Mouse (Mus musculus): ENCODE measurements at regions not wholly inside any gene's neighbourhood (a gene's known extent, or its start where the extent isn't known, plus 50 kb on each side); places are given as distances from the start of the nearest gene placed in this dataset.

DNA sequence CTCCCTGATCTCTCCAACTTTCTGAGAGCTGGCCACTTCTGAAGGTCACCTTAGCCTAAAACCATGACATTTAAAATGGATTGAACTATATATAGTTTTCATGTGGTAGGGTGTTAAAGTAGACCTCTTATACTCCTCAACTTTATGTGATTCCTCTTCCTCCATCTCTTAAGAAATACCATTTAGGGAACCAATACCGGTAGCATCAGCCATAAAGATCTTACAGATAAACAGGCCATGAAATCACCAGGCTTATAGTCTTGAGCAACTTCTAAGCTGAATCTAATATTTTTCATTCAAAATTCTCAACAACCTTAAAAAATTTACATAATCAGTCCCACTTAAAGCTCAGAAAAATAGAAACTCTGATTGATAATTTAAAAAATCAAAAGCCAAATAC, 56.2 kb downstream of the Rpl36a-ps1 start:
- Histone ChIP-seq H3K9me3 (ENCODE audit: low read length) (peaks cover 15% of the 10 kb centered on the region), H3K4me3 (replicated peaks; ENCODE audit: low read length) (no peak overlapping the region), H3K4me1 (replicated peaks; ENCODE audit: low read depth, low read length) (peaks cover 6% of the 10 kb centered on the region), H3K27me3 (ENCODE audit: insufficient read depth, low read length) (0 out of 2 replicates have a peak, but pooled peaks cover 5% of the 10 kb centered on the region), H3K36me3 (ENCODE audit: insufficient read depth, low read length) (no peaks in the 10 kb centered on the region)
- no peak for TF ChIP-seq POU5F1 (IDR thresholded peaks at IDR 0.05; ENCODE audit: borderline replicate concordance, low read length)
- no peak for TF ChIP-seq CTCF (conservative IDR thresholded peaks at IDR 0.05; ENCODE audit: low read length)
- TF ChIP-seq NANOG (IDR thresholded peaks at IDR 0.05; ENCODE audit: borderline replicate concordance, low read length) = no peak

DNA sequence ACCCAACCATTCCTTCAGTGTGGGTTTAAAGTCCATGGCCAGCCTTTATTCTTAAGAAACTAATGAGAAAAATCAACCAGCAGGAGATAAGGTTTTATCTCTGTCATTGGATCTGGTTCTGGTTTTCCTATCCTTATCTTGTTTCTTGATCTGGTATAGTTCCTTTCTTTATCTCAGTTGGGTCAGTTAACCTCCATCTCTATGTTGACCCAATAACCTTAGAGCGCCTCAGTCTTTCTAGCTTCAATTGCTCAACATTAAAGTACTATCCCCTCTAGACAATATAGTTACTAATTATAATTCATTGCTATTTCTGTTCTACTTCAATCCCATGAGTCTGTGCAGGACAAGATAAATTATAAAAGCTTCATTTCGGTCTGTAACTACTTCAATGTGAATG, 56.7 kb downstream of the Rpl36a-ps1 start:
- H3K4me1 ChIP-seq (replicated peaks; ENCODE audit: low read depth, low read length) = peaks cover 6% of the 10 kb centered on the region
- H3K4me3 ChIP-seq (replicated peaks; ENCODE audit: low read length) = no peak overlapping the region
- H3K36me3 ChIP-seq (ENCODE audit: insufficient read depth, low read length) = no peaks in the 10 kb centered on the region
- H3K9me3 ChIP-seq (ENCODE audit: low read length) = peaks cover 15% of the 10 kb centered on the region
- 0 out of 2 replicates have a peak, but pooled peaks cover 5% of the 10 kb centered on the region for H3K27me3 ChIP-seq (ENCODE audit: insufficient read depth, low read length)
- TF ChIP-seq POU5F1 (IDR thresholded peaks at IDR 0.05; ENCODE audit: borderline replicate concordance, low read length) (no peak), CTCF (conservative IDR thresholded peaks at IDR 0.05; ENCODE audit: low read length) (no peak), NANOG (IDR thresholded peaks at IDR 0.05; ENCODE audit: borderline replicate concordance, low read length) (no peak)

DNA sequence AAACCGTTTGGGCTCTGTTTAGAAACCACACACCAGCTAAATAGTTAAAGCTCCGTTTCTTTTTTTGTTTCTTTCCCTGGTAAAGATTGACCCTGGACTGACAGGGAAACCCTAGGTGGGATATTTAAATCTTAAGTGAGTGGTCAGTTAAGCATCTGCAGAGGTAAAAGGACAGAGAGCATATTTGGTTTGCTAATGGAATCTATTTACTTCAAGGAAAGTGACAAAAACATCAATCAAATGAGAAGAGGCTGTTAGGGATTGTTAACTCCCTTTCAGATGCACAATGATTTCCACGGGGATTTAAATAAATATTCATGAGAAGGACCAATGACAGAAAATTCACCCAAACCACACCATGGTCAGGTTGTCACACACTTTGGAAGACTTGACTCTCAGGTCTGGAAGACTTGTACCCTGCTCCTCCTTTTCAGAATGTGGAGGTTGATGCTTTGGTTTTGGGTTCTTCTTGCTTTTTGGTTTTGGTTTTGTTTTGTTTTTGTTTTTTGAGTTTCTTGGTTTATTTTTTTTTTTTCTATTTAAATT, 60.7 kb downstream of the Rpl36a-ps1 start:
- H3K4me1 ChIP-seq (replicated peaks; ENCODE audit: low read depth, low read length) = peaks cover 6% of the 10 kb centered on the region
- 0 out of 2 replicates have a peak, but pooled peaks cover 5% of the 10 kb centered on the region for H3K27me3 ChIP-seq (ENCODE audit: insufficient read depth, low read length)
- TF ChIP-seq POU5F1 (IDR thresholded peaks at IDR 0.05; ENCODE audit: borderline replicate concordance, low read length) (no peak), NANOG (IDR thresholded peaks at IDR 0.05; ENCODE audit: borderline replicate concordance, low read length) (peak; percentile 57; the same call in 1 of the 2 replicates)
- no peaks in the 10 kb centered on the region for H3K36me3 ChIP-seq (ENCODE audit: insufficient read depth, low read length)
- H3K9me3 ChIP-seq (ENCODE audit: low read length) = peaks cover 7% of the 10 kb centered on the region
- H3K4me3 ChIP-seq (replicated peaks; ENCODE audit: low read length) = no peak overlapping the region

DNA sequence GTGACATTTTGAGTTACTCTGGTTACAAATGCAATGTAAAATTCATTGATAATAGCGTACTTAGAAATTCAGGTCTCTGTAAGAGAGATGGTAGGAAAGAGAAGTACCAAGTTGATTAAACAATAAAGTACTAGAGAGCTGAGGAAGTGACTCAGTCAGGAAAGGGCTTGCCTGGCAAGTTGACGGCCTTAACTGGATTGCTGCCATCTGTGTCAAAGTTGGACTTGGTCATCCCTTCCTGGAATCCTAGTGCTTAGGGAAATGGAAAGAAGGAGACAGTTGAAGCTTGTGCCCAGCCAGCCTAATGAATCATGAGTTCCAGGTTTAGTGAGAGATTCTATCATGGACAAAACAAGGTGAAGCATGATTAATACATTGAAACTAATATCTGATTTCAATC, 64.8 kb downstream of the Rpl36a-ps1 start:
- Histone ChIP-seq H3K9me3 (ENCODE audit: low read length) (no peaks in the 10 kb centered on the region), H3K4me1 (replicated peaks; ENCODE audit: low read depth, low read length) (peaks cover 6% of the 10 kb centered on the region), H3K27me3 (ENCODE audit: insufficient read depth, low read length) (no peaks in the 10 kb centered on the region), H3K4me3 (replicated peaks; ENCODE audit: low read length) (no peak overlapping the region), H3K36me3 (ENCODE audit: insufficient read depth, low read length) (no peaks in the 10 kb centered on the region)
- no peak for TF ChIP-seq NANOG (IDR thresholded peaks at IDR 0.05; ENCODE audit: borderline replicate concordance, low read length)
- no peak for TF ChIP-seq CTCF (conservative IDR thresholded peaks at IDR 0.05; ENCODE audit: low read length)
- TF ChIP-seq POU5F1 (IDR thresholded peaks at IDR 0.05; ENCODE audit: borderline replicate concordance, low read length) = no peak

DNA sequence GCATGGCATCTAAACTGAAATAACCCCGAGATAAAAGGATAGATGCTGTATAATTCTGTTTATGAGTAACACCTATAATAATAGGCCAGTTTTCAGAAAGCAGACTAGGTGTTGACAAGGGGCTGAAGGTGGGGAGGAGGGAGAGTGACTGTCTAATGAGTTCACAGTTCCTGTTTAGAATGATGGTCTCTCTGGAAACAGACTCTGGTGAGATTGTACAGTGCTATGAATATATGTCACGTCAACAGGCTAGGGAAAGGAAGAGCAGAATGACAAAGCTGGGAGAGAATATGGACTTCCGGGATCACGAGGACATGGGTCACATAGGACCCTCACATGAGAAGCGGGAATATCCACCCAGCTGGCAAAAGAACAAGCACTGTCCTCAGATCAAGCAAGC, 85.9 kb downstream of the Rpl36a-ps1 start:
- H3K27me3 ChIP-seq (ENCODE audit: insufficient read depth, low read length) = no peaks in the 10 kb centered on the region
- H3K4me1 ChIP-seq (replicated peaks; ENCODE audit: low read depth, low read length) = peaks cover 13% of the 10 kb centered on the region
- TF ChIP-seq CTCF (conservative IDR thresholded peaks at IDR 0.05; ENCODE audit: low read length) (no peak), NANOG (IDR thresholded peaks at IDR 0.05; ENCODE audit: borderline replicate concordance, low read length) (no peak), POU5F1 (IDR thresholded peaks at IDR 0.05; ENCODE audit: borderline replicate concordance, low read length) (no peak)
- no peak overlapping the region for H3K4me3 ChIP-seq (replicated peaks; ENCODE audit: low read length)
- no peaks in the 10 kb centered on the region for H3K36me3 ChIP-seq (ENCODE audit: insufficient read depth, low read length)
- H3K9me3 ChIP-seq (ENCODE audit: low read length) = no peaks in the 10 kb centered on the region

DNA sequence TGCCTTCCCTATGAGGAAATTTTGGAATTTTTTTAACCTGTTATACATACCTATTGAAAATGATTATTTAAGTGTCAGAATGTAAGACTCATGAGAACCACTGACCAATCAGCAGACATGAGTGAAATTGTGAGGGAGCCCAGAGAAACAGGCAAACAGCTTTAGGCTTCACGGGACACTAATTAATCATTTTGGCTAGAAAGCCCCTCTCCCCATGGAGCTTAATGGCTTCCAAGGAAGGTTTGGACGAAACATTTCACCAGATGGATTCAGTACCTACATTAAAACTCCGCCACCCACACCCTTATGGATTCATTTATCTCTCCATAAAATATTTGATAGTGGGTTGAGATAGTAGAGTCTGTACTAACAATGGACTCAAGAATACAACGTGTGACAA, 95.2 kb downstream of the Rpl36a-ps1 start:
- Histone ChIP-seq H3K27me3 (ENCODE audit: insufficient read depth, low read length) (no peaks in the 10 kb centered on the region), H3K9me3 (ENCODE audit: low read length) (no peaks in the 10 kb centered on the region), H3K4me1 (replicated peaks; ENCODE audit: low read depth, low read length) (no peaks in the 10 kb centered on the region), H3K36me3 (ENCODE audit: insufficient read depth, low read length) (no peaks in the 10 kb centered on the region), H3K4me3 (replicated peaks; ENCODE audit: low read length) (no peak overlapping the region)
- TF ChIP-seq CTCF (conservative IDR thresholded peaks at IDR 0.05; ENCODE audit: low read length) (no peak), NANOG (IDR thresholded peaks at IDR 0.05; ENCODE audit: borderline replicate concordance, low read length) (no peak), POU5F1 (IDR thresholded peaks at IDR 0.05; ENCODE audit: borderline replicate concordance, low read length) (no peak)

- Histone ChIP-seq H3K36me3 (ENCODE audit: insufficient read depth, low read length) (no peaks in the 10 kb centered on the region), H3K9me3 (ENCODE audit: low read length) (no peaks in the 10 kb centered on the region), H3K27me3 (ENCODE audit: insufficient read depth, low read length) (no peaks in the 10 kb centered on the region), H3K4me3 (replicated peaks; ENCODE audit: low read length) (no peak overlapping the region), H3K4me1 (replicated peaks; ENCODE audit: low read depth, low read length) (no peaks in the 10 kb centered on the region)
- TF ChIP-seq POU5F1 (IDR thresholded peaks at IDR 0.05; ENCODE audit: borderline replicate concordance, low read length) (no peak), CTCF (conservative IDR thresholded peaks at IDR 0.05; ENCODE audit: low read length) (no peak), NANOG (IDR thresholded peaks at IDR 0.05; ENCODE audit: borderline replicate concordance, low read length) (no peak)
Observed at GRCm38 (mm10) chr14:98897390-98897789, 96.7 kb downstream of the Rpl36a-ps1 start.

DNA sequence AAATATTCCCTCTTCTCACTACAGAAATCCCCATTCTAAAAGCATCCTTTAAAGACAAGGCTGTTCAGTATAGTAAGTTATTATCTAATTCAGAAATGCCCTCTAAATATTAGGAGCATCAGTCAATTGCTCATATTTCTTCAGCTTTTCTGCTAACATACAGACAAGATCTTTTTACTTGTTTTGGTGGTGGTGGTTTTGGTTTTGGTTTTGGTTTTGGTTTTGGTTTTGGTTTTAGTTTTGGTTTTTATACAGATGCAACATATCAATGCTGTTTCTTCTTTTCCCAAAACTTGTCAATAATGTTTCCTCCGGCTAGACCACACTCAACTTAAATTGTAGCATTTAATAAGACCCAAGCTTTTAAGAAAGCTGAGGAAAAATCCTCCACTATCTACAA, 98.2 kb downstream of the Rpl36a-ps1 start:
- Histone ChIP-seq H3K27me3 (ENCODE audit: insufficient read depth, low read length) (no peaks in the 10 kb centered on the region), H3K9me3 (ENCODE audit: low read length) (no peaks in the 10 kb centered on the region), H3K36me3 (ENCODE audit: insufficient read depth, low read length) (no peaks in the 10 kb centered on the region), H3K4me3 (replicated peaks; ENCODE audit: low read length) (no peak overlapping the region), H3K4me1 (replicated peaks; ENCODE audit: low read depth, low read length) (no peaks in the 10 kb centered on the region)
- no peak for TF ChIP-seq POU5F1 (IDR thresholded peaks at IDR 0.05; ENCODE audit: borderline replicate concordance, low read length)
- TF ChIP-seq CTCF (conservative IDR thresholded peaks at IDR 0.05; ENCODE audit: low read length) = no peak
- no peak for TF ChIP-seq NANOG (IDR thresholded peaks at IDR 0.05; ENCODE audit: borderline replicate concordance, low read length)

DNA sequence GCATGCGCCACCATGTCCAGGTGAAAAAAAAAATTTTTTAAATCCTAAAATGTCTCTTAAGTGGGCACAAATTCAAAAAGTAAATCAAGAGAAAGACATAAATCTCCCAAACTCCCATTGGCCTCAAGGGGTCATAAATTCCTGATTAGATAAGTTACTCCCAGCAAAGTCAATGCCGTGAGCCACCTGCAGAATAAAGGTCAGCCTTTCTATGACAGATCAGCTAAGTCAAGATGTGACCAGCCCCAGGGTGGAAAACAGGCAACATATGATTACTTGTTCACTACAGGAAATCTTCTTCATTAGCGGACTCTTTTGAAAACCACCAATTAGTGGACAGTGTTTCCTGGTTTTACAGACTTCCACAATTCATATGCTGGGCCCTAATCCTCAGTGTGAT, 101.4 kb downstream of the Rpl36a-ps1 start:
- no peak overlapping the region for H3K4me3 ChIP-seq (replicated peaks; ENCODE audit: low read length)
- TF ChIP-seq NANOG (IDR thresholded peaks at IDR 0.05; ENCODE audit: borderline replicate concordance, low read length) (no peak), CTCF (conservative IDR thresholded peaks at IDR 0.05; ENCODE audit: low read length) (no peak), POU5F1 (IDR thresholded peaks at IDR 0.05; ENCODE audit: borderline replicate concordance, low read length) (no peak)
- no peaks in the 10 kb centered on the region for H3K4me1 ChIP-seq (replicated peaks; ENCODE audit: low read depth, low read length)
- no peaks in the 10 kb centered on the region for H3K36me3 ChIP-seq (ENCODE audit: insufficient read depth, low read length)
- H3K9me3 ChIP-seq (ENCODE audit: low read length) = no peaks in the 10 kb centered on the region
- no peaks in the 10 kb centered on the region for H3K27me3 ChIP-seq (ENCODE audit: insufficient read depth, low read length)
